Mouse (Mus musculus) megakaryocyte, embryonic 14.5 days (primary cell): Measurements from ENCODE around the gene Ciao2a.

Source experiments
- FLI1 ChIP-seq: IDR thresholded peaks from 2 replicates; pipeline ENCODE4 v1.6.1; 2012; ENCODE audit warnings: low read length, inconsistent platforms, mixed read lengths
- GATA1 ChIP-seq: IDR thresholded peaks from 3 replicates; pipeline ENCODE4 v1.6.1; 2012; ENCODE audit warnings: mixed read lengths, low read length, inconsistent platforms, borderline replicate concordance

GRCm38 (mm10) chr9:66181126-66181825 is 54.9 kb downstream of the Ciao2a start:
- TF ChIP-seq GATA1 (no peak), FLI1 (no peak)
